Mouse (Mus musculus): Measurements from ENCODE around the gene Ddx58. TPM values are rescaled to one million over a fixed set of nuclear protein-coding genes. Genes with fewer than 3 reads are reported as not detected.

Gene Ddx58
- polyA plus RNA-seq, 1 experiment from 2014 or later, result 11.4 TPM

GRCm38 (mm10) chr4:40204374-40204773 is 35.3 kb downstream of the Ddx58 start:
- no peak overlapping the region for H3K9ac ChIP-seq
- WGBS, result 88% methylated on average over 3 of the region's 3 CpGs
- H3K4me3 ChIP-seq (replicated peaks), result no peak overlapping the region
- peaks cover 42% of the 10 kb centered on the region for H3K36me3 ChIP-seq
- H3K4me1 ChIP-seq, result no peaks in the 10 kb centered on the region
- no peak overlapping the region for H3K27ac ChIP-seq
- ATAC-seq (replicated peaks; ENCODE audit: low FRiP score), result no peak
- H3K9me3 ChIP-seq (replicated peaks), result no peaks in the 10 kb centered on the region
- no peaks in the 10 kb centered on the region for H3K27me3 ChIP-seq
- no peak overlapping the region for H3K4me2 ChIP-seq

GRCm38 (mm10) chr4:40202205-40202604 is 37.4 kb downstream of the Ddx58 start:
- Histone ChIP-seq H3K9me3 (replicated peaks) (no peaks in the 10 kb centered on the region), H3K4me3 (replicated peaks) (no peak overlapping the region), H3K9ac (no peak overlapping the region), H3K36me3 (peaks cover 62% of the 10 kb centered on the region), H3K27me3 (no peaks in the 10 kb centered on the region), H3K4me2 (no peak overlapping the region), H3K4me1 (no peaks in the 10 kb centered on the region), H3K27ac (no peak overlapping the region)
- ATAC-seq (replicated peaks; ENCODE audit: low FRiP score), result no peak
- WGBS, result 90% methylated on average over 6 of the region's 6 CpGs

GRCm38 (mm10) chr4:40195336-40195735 is 44.3 kb downstream of the Ddx58 start:
- H3K4me3 ChIP-seq (replicated peaks), result no peak overlapping the region
- H3K36me3 ChIP-seq, result peaks cover 80% of the 10 kb centered on the region
- H3K27ac ChIP-seq, result no peak overlapping the region
- H3K9me3 ChIP-seq (replicated peaks), result no peaks in the 10 kb centered on the region
- H3K4me1 ChIP-seq, result no peaks in the 10 kb centered on the region
- no peaks in the 10 kb centered on the region for H3K27me3 ChIP-seq
- ATAC-seq (replicated peaks; ENCODE audit: low FRiP score), result no peak
- H3K4me2 ChIP-seq, result no peak overlapping the region
- H3K9ac ChIP-seq, result no peak overlapping the region
- 93% methylated on average over 2 of the region's 2 CpGs for WGBS

- ATAC-seq (replicated peaks; ENCODE audit: low FRiP score), result no peak
- no peak overlapping the region for H3K9ac ChIP-seq
- 82% methylated on average over 9 of the region's 9 CpGs for WGBS
- no peak overlapping the region for H3K27ac ChIP-seq
- no peaks in the 10 kb centered on the region for H3K27me3 ChIP-seq
- no peaks in the 10 kb centered on the region for H3K9me3 ChIP-seq (replicated peaks)
- no peaks in the 10 kb centered on the region for H3K4me1 ChIP-seq
- H3K4me3 ChIP-seq (replicated peaks), result no peak overlapping the region
- H3K4me2 ChIP-seq, result no peak overlapping the region
- peaks cover 86% of the 10 kb centered on the region for H3K36me3 ChIP-seq
These were observed 46.2 kb downstream of the Ddx58 start for GRCm38 (mm10) chr4:40193461-40193860.

GRCm38 (mm10) chr4:40192246-40192645 is 47.4 kb downstream of the Ddx58 start:
- ATAC-seq (replicated peaks; ENCODE audit: low FRiP score), result no peak
- no peaks in the 10 kb centered on the region for H3K4me1 ChIP-seq
- H3K4me2 ChIP-seq, result no peak overlapping the region
- peaks cover 86% of the 10 kb centered on the region for H3K36me3 ChIP-seq
- no peaks in the 10 kb centered on the region for H3K9me3 ChIP-seq (replicated peaks)
- H3K9ac ChIP-seq, result no peak overlapping the region
- WGBS, result 80% methylated on average over 2 of the region's 2 CpGs
- H3K4me3 ChIP-seq (replicated peaks), result no peak overlapping the region
- H3K27me3 ChIP-seq, result no peaks in the 10 kb centered on the region
- no peak overlapping the region for H3K27ac ChIP-seq

- WGBS, result 93% methylated on average over 7 of the region's 7 CpGs
- H3K36me3 ChIP-seq, result peaks cover 93% of the 10 kb centered on the region
- no peak overlapping the region for H3K9ac ChIP-seq
- no peaks in the 10 kb centered on the region for H3K9me3 ChIP-seq (replicated peaks)
- no peaks in the 10 kb centered on the region for H3K27me3 ChIP-seq
- H3K4me3 ChIP-seq (replicated peaks), result no peak overlapping the region
- H3K27ac ChIP-seq, result no peak overlapping the region
- H3K4me2 ChIP-seq, result no peak overlapping the region
- no peak for ATAC-seq (replicated peaks; ENCODE audit: low FRiP score)
- H3K4me1 ChIP-seq, result no peaks in the 10 kb centered on the region
These were observed 51.7 kb downstream of the Ddx58 start for GRCm38 (mm10) chr4:40187956-40188355.

- peaks cover 96% of the 10 kb centered on the region for H3K36me3 ChIP-seq
- no peak overlapping the region for H3K9ac ChIP-seq
- ATAC-seq (replicated peaks; ENCODE audit: low FRiP score), result no peak
- H3K9me3 ChIP-seq (replicated peaks), result no peaks in the 10 kb centered on the region
- H3K27me3 ChIP-seq, result no peaks in the 10 kb centered on the region
- H3K4me3 ChIP-seq (replicated peaks), result no peak overlapping the region
- no peak overlapping the region for H3K27ac ChIP-seq
- no peak overlapping the region for H3K4me2 ChIP-seq
- WGBS, result 74% methylated on average over 5 of the region's 5 CpGs
- no peaks in the 10 kb centered on the region for H3K4me1 ChIP-seq
These were observed 55.2 kb downstream of the Ddx58 start for GRCm38 (mm10) chr4:40184470-40184869.

- ATAC-seq (replicated peaks; ENCODE audit: low FRiP score), result no peak
- Histone ChIP-seq H3K4me3 (replicated peaks) (no peak overlapping the region), H3K36me3 (peaks cover 94% of the 10 kb centered on the region), H3K27me3 (no peaks in the 10 kb centered on the region), H3K9me3 (replicated peaks) (no peaks in the 10 kb centered on the region), H3K9ac (no peak overlapping the region), H3K4me1 (no peaks in the 10 kb centered on the region), H3K27ac (no peak overlapping the region), H3K4me2 (no peak overlapping the region)
- 94% methylated on average over 6 of the region's 6 CpGs for WGBS
These were observed 55.8 kb downstream of the Ddx58 start for GRCm38 (mm10) chr4:40183781-40184180.

GRCm38 (mm10) chr4:40182651-40183320 is 56.8 kb downstream of the Ddx58 start:
- peak; percentile 60; the same call in 1 of the 2 replicates for ATAC-seq (replicated peaks; ENCODE audit: low FRiP score)

GRCm38 (mm10) chr4:40181681-40182080 is 57.9 kb downstream of the Ddx58 start:
- no peak overlapping the region for H3K9ac ChIP-seq
- H3K27ac ChIP-seq, result 0 out of 2 replicates have a peak overlapping the region, but pooled peaks have one; percentile 27

More at GRCm38 (mm10) chr4:40182651-40183320, 56.8 kb downstream of the Ddx58 start:
- 51% methylated on average over 14 of the region's 14 CpGs for WGBS
- Histone ChIP-seq H3K9ac (no peak overlapping the region), H3K9me3 (replicated peaks) (no peaks in the 10 kb centered on the region), H3K36me3 (peaks cover 94% of the 10 kb centered on the region), H3K4me1 (no peaks in the 10 kb centered on the region), H3K27me3 (no peaks in the 10 kb centered on the region), H3K27ac (no peak overlapping the region), H3K4me2 (no peak overlapping the region), H3K4me3 (replicated peaks) (no peak overlapping the region)

GRCm38 (mm10) chr4:40180046-40180445 is 59.6 kb downstream of the Ddx58 start:
- H3K36me3 ChIP-seq, result peaks cover 88% of the 10 kb centered on the region
- ATAC-seq (replicated peaks; ENCODE audit: low FRiP score), result no peak

More at GRCm38 (mm10) chr4:40181681-40182080, 57.9 kb downstream of the Ddx58 start:
- Histone ChIP-seq H3K4me1 (no peaks in the 10 kb centered on the region), H3K36me3 (peaks cover 88% of the 10 kb centered on the region), H3K4me2 (no peak overlapping the region), H3K4me3 (replicated peaks) (no peak overlapping the region), H3K27me3 (no peaks in the 10 kb centered on the region), H3K9me3 (replicated peaks) (no peaks in the 10 kb centered on the region)
- 92% methylated on average over 8 of the region's 8 CpGs for WGBS
- peak; percentile 74; the same call in 1 of the 2 replicates for ATAC-seq (replicated peaks; ENCODE audit: low FRiP score)

GRCm38 (mm10) chr4:40178584-40178983 is 61.0 kb downstream of the Ddx58 start:
- 92% methylated on average over 17 of the region's 17 CpGs for WGBS
- Histone ChIP-seq H3K27me3 (no peaks in the 10 kb centered on the region), H3K36me3 (peaks cover 82% of the 10 kb centered on the region), H3K4me3 (replicated peaks) (no peak overlapping the region), H3K9me3 (replicated peaks) (no peaks in the 10 kb centered on the region), H3K27ac (no peak overlapping the region), H3K4me2 (no peak overlapping the region), H3K4me1 (no peaks in the 10 kb centered on the region), H3K9ac (no peak overlapping the region)
- no peak for ATAC-seq (replicated peaks; ENCODE audit: low FRiP score)

More at GRCm38 (mm10) chr4:40180046-40180445, 59.6 kb downstream of the Ddx58 start:
- WGBS, result 90% methylated on average over 6 of the region's 6 CpGs
- Histone ChIP-seq H3K27me3 (no peaks in the 10 kb centered on the region), H3K9me3 (replicated peaks) (no peaks in the 10 kb centered on the region), H3K4me1 (no peaks in the 10 kb centered on the region), H3K4me2 (no peak overlapping the region), H3K4me3 (replicated peaks) (no peak overlapping the region), H3K9ac (no peak overlapping the region), H3K27ac (no peak overlapping the region)

GRCm38 (mm10) chr4:40174321-40174720 is 65.3 kb downstream of the Ddx58 start:
- no peaks in the 10 kb centered on the region for H3K4me1 ChIP-seq
- no peak overlapping the region for H3K4me3 ChIP-seq (replicated peaks)
- no peak overlapping the region for H3K4me2 ChIP-seq
- no peak overlapping the region for H3K9ac ChIP-seq
- no peaks in the 10 kb centered on the region for H3K27me3 ChIP-seq
- H3K9me3 ChIP-seq (replicated peaks), result no peaks in the 10 kb centered on the region
- no peak overlapping the region for H3K27ac ChIP-seq
- H3K36me3 ChIP-seq, result peaks cover 53% of the 10 kb centered on the region
- ATAC-seq (replicated peaks; ENCODE audit: low FRiP score), result no peak
- WGBS, result 55% methylated on average over 4 of the region's 4 CpGs

Data from kidney, embryonic 15.5 days (tissue).